Mouse (Mus musculus) stomach, embryonic 16.5 days (tissue): Measurements from ENCODE around the gene Dapk1. TPM values are rescaled to one million over a fixed set of nuclear protein-coding genes. Genes with fewer than 3 reads are reported as not detected.

Experiments used
- ATAC-seq: fragments of 200-750 bp; cut with Nextera tagmentation; 2 replicates; pipeline ENCODE4 v1.8.0; 2017; ENCODE audit warnings: moderate number of reproducible peaks, moderate TSS enrichment; ENCODE audit not compliant: insufficient read depth, low FRiP score
- H3K27ac ChIP-seq: fragments of 300-500 bp; sonication (generic); 2 replicates; pipeline ENCODE4 v1.5.1; 2014; ENCODE audit warnings: low read length
- H3K27me3 ChIP-seq: fragments of 300-500 bp; sonication (generic); 2 replicates; pipeline ENCODE4 v1.6.1; 2014; ENCODE audit warnings: low read length, control low read depth, mixed read lengths; ENCODE audit not compliant: control insufficient read depth, insufficient read depth
- H3K36me3 ChIP-seq: fragments of 300-500 bp; sonication (generic); 2 replicates; pipeline ENCODE4 v1.6.1; 2014; ENCODE audit warnings: low read length; ENCODE audit not compliant: control insufficient read depth, insufficient read depth
- H3K4me1 ChIP-seq: fragments of 300-500 bp; sonication (generic); 2 replicates; pipeline ENCODE4 v1.6.1; 2014; ENCODE audit warnings: low read length, control low read depth, mixed read lengths; ENCODE audit not compliant: control insufficient read depth, insufficient read depth
- H3K4me2 ChIP-seq: fragments of 300-500 bp; sonication (generic); 2 replicates; pipeline ENCODE4 v1.6.1; 2014; ENCODE audit warnings: low read depth, low read length, mixed read lengths
- H3K4me3 ChIP-seq: fragments of 300-500 bp; sonication (generic); replicated peaks from 2 replicates; pipeline ENCODE4 v1.5.1; 2014; ENCODE audit warnings: mild to moderate bottlenecking, low read length
- H3K9ac ChIP-seq: fragments of 300-500 bp; sonication (generic); 2 replicates; pipeline ENCODE4 v1.6.1; 2014; ENCODE audit warnings: low read length
- H3K9me3 ChIP-seq: fragments of 300-500 bp; sonication (generic); replicated peaks from 2 replicates; pipeline ENCODE4 v1.6.1; 2016; ENCODE audit warnings: low read length, control low read depth; ENCODE audit not compliant: control insufficient read depth
- WGBS: fragments of 180-500 bp; shearing (Covaris S2); extraction: QIAGEN DNeasy Blood & Tissue Kit; methylation state at CpG from one replicate; pipeline ENCODE4 v1.1.7; 2014; 5-methylcytosine and 5-hydroxymethylcytosine counted together
- polyA plus RNA-seq: library from polyadenylated mRNA; unstranded; fragments of >200 nt; fragmentation: Nextera tagmentation; extraction: Ambion mirVana; gene quantifications from 2 replicates; pipeline ENCODE4 v1.2.1, GENCODE M21; 2015

Dapk1 gene
- 9.3 and 11.5 TPM in 2 replicates for polyA plus RNA-seq

GRCm38 (mm10) chr13:60601436-60602415 lies at the start of gene Dapk1:
Gene Dapk1, plus strand, starts transcription at chr13:60601947.
- Histone ChIP-seq H3K27me3 (no peaks in the 10 kb centered on the region), H3K9me3 (no peaks in the 10 kb centered on the region), H3K27ac (peak within 1 kb of the TSS; percentile 70), H3K4me1 (peaks cover 4% of the 10 kb centered on the region; the same call in 1 of the 2 replicates), H3K36me3 (no peaks in the 10 kb centered on the region), H3K4me2 (peak within 1 kb of the TSS; percentile 85), H3K4me3 (peak within 1 kb of the TSS; percentile 80), H3K9ac (peak within 1 kb of the TSS; percentile 85)
- WGBS = under 1% methylated on average over 83 of the region's 90 CpGs
- ATAC-seq = peak; percentile 92

- Histone ChIP-seq H3K36me3 (no peaks in the 10 kb centered on the region), H3K27me3 (no peaks in the 10 kb centered on the region), H3K4me2 (no peak overlapping the region), H3K4me3 (no peak overlapping the region), H3K27ac (no peak overlapping the region), H3K9me3 (no peaks in the 10 kb centered on the region), H3K9ac (no peak overlapping the region), H3K4me1 (no peaks in the 10 kb centered on the region)
- 73% methylated on average over 3 of the region's 3 CpGs for WGBS
- no peak for ATAC-seq
These were observed 48.4 kb upstream of the Dapk1 start for GRCm38 (mm10) chr13:60553326-60553725.

GRCm38 (mm10) chr13:60556476-60556875 lies 45.3 kb upstream of the Dapk1 start:
- H3K4me1 ChIP-seq = no peaks in the 10 kb centered on the region
- H3K4me3 ChIP-seq = no peak overlapping the region
- H3K9ac ChIP-seq = no peak overlapping the region
- H3K36me3 ChIP-seq = no peaks in the 10 kb centered on the region
- ATAC-seq = no peak
- H3K27me3 ChIP-seq = no peaks in the 10 kb centered on the region
- H3K4me2 ChIP-seq = no peak overlapping the region
- no peaks in the 10 kb centered on the region for H3K9me3 ChIP-seq
- H3K27ac ChIP-seq = no peak overlapping the region

DNA sequence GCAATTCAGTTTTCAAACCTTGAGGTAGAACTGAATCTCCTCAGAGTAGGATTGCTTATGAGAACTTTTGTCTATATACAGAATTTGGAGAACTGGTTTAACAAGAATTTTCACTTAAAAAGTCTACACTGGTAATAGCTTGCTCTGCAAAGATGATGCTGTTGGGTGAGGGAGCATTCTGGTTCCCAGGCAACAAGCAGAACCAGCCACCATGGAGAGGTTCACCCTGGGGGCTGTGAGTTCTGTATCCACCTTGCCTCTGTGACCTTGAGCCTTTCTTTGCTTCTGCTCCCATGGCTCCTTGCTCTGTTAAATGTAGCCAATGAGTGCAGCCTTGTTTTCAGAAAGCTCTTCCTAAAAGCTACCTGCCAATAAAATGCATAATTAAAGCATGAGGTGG lies 44.8 kb upstream of the Dapk1 start:
- no peaks in the 10 kb centered on the region for H3K27me3 ChIP-seq
- ATAC-seq = no peak
- no peak overlapping the region for H3K9ac ChIP-seq
- H3K4me2 ChIP-seq = no peak overlapping the region
- H3K9me3 ChIP-seq = no peaks in the 10 kb centered on the region
- no peak overlapping the region for H3K27ac ChIP-seq
- no peaks in the 10 kb centered on the region for H3K4me1 ChIP-seq
- no peaks in the 10 kb centered on the region for H3K36me3 ChIP-seq
- no peak overlapping the region for H3K4me3 ChIP-seq

DNA sequence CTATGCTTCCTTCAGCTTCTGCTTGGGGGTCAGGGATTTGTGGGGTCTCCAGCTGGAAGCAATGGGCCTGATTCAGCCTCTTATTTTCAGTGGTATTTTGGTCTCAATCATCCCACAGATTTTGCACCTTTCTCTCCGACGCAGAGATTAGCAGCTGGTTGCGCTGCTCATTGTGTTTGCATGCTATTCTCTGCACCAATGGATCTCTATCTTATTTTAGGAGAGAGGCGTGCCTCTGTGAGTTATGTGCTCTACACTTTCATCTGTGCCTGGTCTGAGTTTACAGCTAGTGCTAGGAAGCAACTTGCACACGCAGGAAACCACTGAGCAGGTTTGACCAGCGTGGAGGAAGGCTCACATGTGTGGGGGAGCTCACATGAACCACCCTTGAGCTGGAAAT lies 37.4 kb upstream of the Dapk1 start:
- no peaks in the 10 kb centered on the region for H3K27me3 ChIP-seq
- H3K9ac ChIP-seq = no peak overlapping the region
- no peak overlapping the region for H3K4me2 ChIP-seq
- H3K36me3 ChIP-seq = no peaks in the 10 kb centered on the region
- no peaks in the 10 kb centered on the region for H3K4me1 ChIP-seq
- H3K27ac ChIP-seq = no peak overlapping the region
- no peaks in the 10 kb centered on the region for H3K9me3 ChIP-seq
- 62% methylated on average over 6 of the region's 6 CpGs for WGBS
- no peak for ATAC-seq
- no peak overlapping the region for H3K4me3 ChIP-seq

DNA sequence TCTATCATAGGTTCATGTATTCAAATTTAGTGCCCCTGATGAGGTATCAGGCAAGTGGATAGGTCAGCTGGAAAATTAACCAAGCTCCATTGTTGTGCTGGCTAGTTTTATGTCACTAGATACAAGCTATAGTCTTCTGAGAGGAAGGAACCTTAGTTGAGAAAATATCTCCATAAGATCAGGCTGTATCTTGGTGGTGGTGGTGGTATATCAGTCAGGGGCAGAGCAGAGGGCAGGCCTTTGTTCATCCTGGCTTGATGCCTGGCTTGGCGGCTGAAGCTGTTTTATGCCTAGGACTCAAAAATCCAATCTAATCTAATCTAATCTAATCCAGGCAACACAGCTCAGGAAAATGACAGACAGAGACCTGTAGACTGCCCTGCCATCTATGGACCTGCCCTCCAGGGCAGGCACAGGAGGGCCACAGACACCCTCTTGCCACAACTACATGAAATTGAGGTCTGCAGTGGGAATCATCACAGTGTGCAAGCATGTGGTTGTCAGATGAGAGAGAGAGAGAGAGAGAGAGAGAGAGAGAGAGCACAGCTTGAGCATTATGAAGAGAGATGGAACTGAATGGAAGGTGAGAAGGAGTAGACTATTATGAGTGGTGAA lies 32.7 kb upstream of the Dapk1 start:
- Histone ChIP-seq H3K27me3 (no peaks in the 10 kb centered on the region), H3K9ac (no peak overlapping the region), H3K4me3 (no peak overlapping the region), H3K36me3 (no peaks in the 10 kb centered on the region), H3K9me3 (no peaks in the 10 kb centered on the region), H3K27ac (no peak overlapping the region), H3K4me2 (no peak overlapping the region), H3K4me1 (no peaks in the 10 kb centered on the region)
- 100% methylated on average over 1 of the region's 1 CpGs for WGBS
- ATAC-seq = no peak

GRCm38 (mm10) chr13:60569549-60569941 lies 32.2 kb upstream of the Dapk1 start:
- Histone ChIP-seq H3K9ac (no peak overlapping the region), H3K9me3 (no peaks in the 10 kb centered on the region), H3K4me3 (no peak overlapping the region), H3K4me2 (no peak overlapping the region), H3K36me3 (no peaks in the 10 kb centered on the region), H3K27me3 (no peaks in the 10 kb centered on the region), H3K27ac (no peak overlapping the region), H3K4me1 (no peaks in the 10 kb centered on the region)
- WGBS = 95% methylated on average over 1 of the region's 1 CpGs
- ATAC-seq = no peak

DNA sequence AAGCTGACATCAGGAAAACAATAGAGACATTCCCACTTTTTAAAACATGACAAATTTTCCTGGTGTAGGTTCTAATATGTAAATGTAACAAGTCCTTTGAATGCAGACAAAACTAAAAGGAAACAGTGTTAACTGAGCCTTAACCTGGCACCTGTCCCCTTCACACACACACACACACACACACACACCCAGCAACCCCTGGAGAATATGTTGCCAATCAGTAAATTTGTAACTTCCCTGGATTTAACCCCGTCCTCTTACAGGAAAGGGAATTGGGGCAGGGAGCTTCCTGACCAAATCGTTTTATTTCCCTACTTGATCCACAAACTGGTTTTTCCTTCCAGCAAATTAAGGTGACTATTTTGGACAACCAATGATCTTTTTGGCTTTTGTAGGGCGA lies 28.2 kb upstream of the Dapk1 start:
- no peaks in the 10 kb centered on the region for H3K4me1 ChIP-seq
- no peak overlapping the region for H3K27ac ChIP-seq
- no peaks in the 10 kb centered on the region for H3K36me3 ChIP-seq
- no peak overlapping the region for H3K4me3 ChIP-seq
- no peaks in the 10 kb centered on the region for H3K9me3 ChIP-seq
- no peak for ATAC-seq
- H3K27me3 ChIP-seq = no peaks in the 10 kb centered on the region
- 75% methylated on average over 3 of the region's 3 CpGs for WGBS
- no peak overlapping the region for H3K9ac ChIP-seq
- no peak overlapping the region for H3K4me2 ChIP-seq

- Histone ChIP-seq H3K9ac (no peak overlapping the region), H3K36me3 (no peaks in the 10 kb centered on the region), H3K4me1 (no peaks in the 10 kb centered on the region), H3K9me3 (no peaks in the 10 kb centered on the region), H3K27ac (no peak overlapping the region), H3K27me3 (no peaks in the 10 kb centered on the region), H3K4me3 (no peak overlapping the region), H3K4me2 (no peak overlapping the region)
- no peak for ATAC-seq
- 61% methylated on average over 8 of the region's 8 CpGs for WGBS
These were observed 27.8 kb upstream of the Dapk1 start for GRCm38 (mm10) chr13:60573971-60574370.
